Mouse (Mus musculus): ENCODE data around the gene Syngr2. TPM values are rescaled to one million over a fixed set of nuclear protein-coding genes. Genes with fewer than 3 reads are reported as not detected.

Syngr2 gene
- polyA plus RNA-seq, 1 experiment from 2014 or later: 30.4 TPM

DNA sequence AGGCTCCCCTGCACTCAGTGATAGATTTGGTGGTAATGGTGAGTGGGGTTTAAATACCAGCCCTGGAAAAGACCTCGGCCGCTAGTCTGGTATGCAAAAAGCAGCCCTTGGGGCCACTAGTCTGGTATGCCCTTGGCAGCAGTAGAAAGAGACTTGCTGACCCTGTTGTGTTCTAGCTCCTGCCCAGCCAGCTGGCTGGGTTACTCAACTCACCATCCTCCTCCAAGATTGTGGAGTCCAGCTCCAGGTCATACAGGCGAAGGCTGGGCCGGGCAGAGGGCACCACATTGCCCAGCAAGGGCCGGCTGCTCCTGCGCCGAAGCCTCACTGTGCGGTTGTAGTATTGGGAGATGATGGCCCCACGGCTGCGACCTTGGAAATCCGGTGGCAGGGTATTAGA lies 31.4 kb upstream of the Syngr2 start:
- no peak for ATAC-seq (replicated peaks; ENCODE audit: insufficient number of reproducible peaks, low FRiP score, low TSS enrichment, low read depth)
- H3K4me1 ChIP-seq (ENCODE audit: control insufficient read depth, insufficient read depth, low read length): peaks cover 12% of the 10 kb centered on the region

DNA sequence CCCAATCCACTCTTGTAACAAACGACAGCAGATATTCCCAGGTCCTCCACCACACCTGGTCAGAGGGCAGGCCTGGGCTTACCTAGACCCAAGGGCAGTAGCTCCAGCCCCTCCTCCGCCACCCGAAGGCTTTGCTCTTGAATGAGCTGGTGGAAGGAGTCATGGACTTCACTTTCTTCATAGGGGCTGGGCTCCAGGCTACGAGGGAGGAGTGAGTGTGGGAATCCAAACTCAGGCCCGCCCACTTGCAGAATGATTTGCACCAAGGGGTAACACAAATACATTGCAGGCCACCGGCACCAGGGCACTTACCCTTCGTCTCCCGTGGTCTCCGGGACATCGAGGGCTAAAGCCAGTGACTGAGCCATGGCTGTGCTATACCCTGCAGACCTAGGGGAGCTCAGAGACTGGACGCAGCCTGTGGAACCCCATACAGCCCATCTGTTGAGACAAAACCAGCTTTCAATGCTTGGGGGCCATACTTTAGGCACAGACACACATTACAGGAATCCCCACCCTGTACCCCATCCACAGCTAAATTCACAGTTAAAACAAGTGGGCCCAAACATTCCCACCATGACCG lies 30.5 kb upstream of the Syngr2 start:
- no peaks in the 10 kb centered on the region for H3K9me3 ChIP-seq (replicated peaks; ENCODE audit: control insufficient read depth, low read length)
- peak overlapping the region; percentile 39 for H3K4me3 ChIP-seq (ENCODE audit: low read depth, low read length)
- DNase-seq (ENCODE audit: low spot score) (no peak), ATAC-seq (replicated peaks; ENCODE audit: insufficient number of reproducible peaks, low FRiP score, low TSS enrichment, low read depth) (no peak)
- WGBS: 56% methylated on average over 12 of the region's 12 CpGs
- peak overlapping the region; percentile 72 for H3K9ac ChIP-seq (replicated peaks; ENCODE audit: low read length)
- H3K27ac ChIP-seq (replicated peaks; ENCODE audit: low read depth, low read length): 0 out of 2 replicates have a peak overlapping the region, but pooled peaks have one; percentile 47
- peaks cover 5% of the 10 kb centered on the region for H3K27me3 ChIP-seq (ENCODE audit: control insufficient read depth, insufficient read depth, low read length)
- H3K4me2 ChIP-seq (ENCODE audit: low read depth, low read length): peak overlapping the region; percentile 81
- H3K36me3 ChIP-seq (replicated peaks; ENCODE audit: control insufficient read depth, insufficient read depth, low read depth, low read length): no peaks in the 10 kb centered on the region
- peaks cover 12% of the 10 kb centered on the region for H3K4me1 ChIP-seq (ENCODE audit: control insufficient read depth, insufficient read depth, low read length)

More for the DNA sequence above, 31.4 kb upstream of the Syngr2 start:
- no peak overlapping the region for H3K4me2 ChIP-seq (ENCODE audit: low read depth, low read length)
- H3K9ac ChIP-seq (replicated peaks; ENCODE audit: low read length): no peak overlapping the region
- peaks cover 5% of the 10 kb centered on the region for H3K27me3 ChIP-seq (ENCODE audit: control insufficient read depth, insufficient read depth, low read length)
- H3K36me3 ChIP-seq (replicated peaks; ENCODE audit: control insufficient read depth, insufficient read depth, low read depth, low read length): no peaks in the 10 kb centered on the region
- no peak overlapping the region for H3K4me3 ChIP-seq (ENCODE audit: low read depth, low read length)
- WGBS: 92% methylated on average over 11 of the region's 11 CpGs
- no peaks in the 10 kb centered on the region for H3K9me3 ChIP-seq (replicated peaks; ENCODE audit: control insufficient read depth, low read length)
- no peak for DNase-seq (ENCODE audit: low spot score)
- no peak overlapping the region for H3K27ac ChIP-seq (replicated peaks; ENCODE audit: low read depth, low read length)

DNA sequence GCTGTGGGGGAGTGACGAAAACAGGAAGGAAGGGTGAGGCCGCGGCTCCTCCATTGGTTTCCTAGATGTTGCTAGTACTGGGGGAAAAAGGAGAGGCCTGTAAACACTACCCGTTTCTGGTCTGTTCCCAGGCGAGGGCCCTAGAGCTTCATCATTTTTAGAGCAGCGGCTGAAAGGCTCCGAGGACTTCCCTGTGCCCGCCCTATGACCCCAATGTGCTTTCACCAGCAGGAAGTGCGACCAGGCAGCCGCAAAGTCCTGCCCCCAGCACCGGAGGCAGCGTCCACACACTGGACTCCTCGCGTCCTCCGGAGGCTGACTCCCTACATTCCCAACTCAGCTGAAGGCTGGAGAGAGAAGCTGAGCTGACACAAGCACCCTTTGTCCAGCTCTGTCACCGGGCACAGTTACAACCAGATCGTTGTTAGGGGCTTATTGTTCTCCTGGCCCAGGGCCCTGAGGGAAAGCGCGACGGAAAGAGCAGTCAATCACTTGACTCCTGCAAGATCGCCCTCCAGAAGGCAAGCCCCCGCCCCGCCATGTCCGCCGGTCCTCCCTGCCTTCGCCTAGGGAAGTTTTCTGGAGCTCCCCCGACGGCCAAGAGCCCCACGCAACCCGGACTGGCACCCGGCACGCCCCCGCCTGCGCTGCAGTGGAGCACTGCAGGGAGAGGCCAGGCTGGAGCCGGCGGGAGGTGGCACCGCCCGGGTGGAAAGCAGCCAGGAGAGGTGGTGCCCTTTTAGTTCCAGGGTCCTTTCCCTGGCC lies 29.9 kb upstream of the Syngr2 start:
- peaks cover 5% of the 10 kb centered on the region for H3K27me3 ChIP-seq (ENCODE audit: control insufficient read depth, insufficient read depth, low read length)
- H3K9me3 ChIP-seq (replicated peaks; ENCODE audit: control insufficient read depth, low read length): no peaks in the 10 kb centered on the region
- H3K36me3 ChIP-seq (replicated peaks; ENCODE audit: control insufficient read depth, insufficient read depth, low read depth, low read length): no peaks in the 10 kb centered on the region
- 2% methylated on average over 36 of the region's 38 CpGs for WGBS
- H3K9ac ChIP-seq (replicated peaks; ENCODE audit: low read length): peak overlapping the region; percentile 72
- DNase-seq (ENCODE audit: low spot score): peak; percentile 64
- peak; percentile 9; the same call in 1 of the 2 replicates for ATAC-seq (replicated peaks; ENCODE audit: insufficient number of reproducible peaks, low FRiP score, low TSS enrichment, low read depth)
- peak overlapping the region; percentile 81 for H3K4me2 ChIP-seq (ENCODE audit: low read depth, low read length)
- peaks cover 12% of the 10 kb centered on the region for H3K4me1 ChIP-seq (ENCODE audit: control insufficient read depth, insufficient read depth, low read length)
- H3K4me3 ChIP-seq (ENCODE audit: low read depth, low read length): peak overlapping the region; percentile 39
- H3K27ac ChIP-seq (replicated peaks; ENCODE audit: low read depth, low read length): peak overlapping the region; percentile 62

DNA sequence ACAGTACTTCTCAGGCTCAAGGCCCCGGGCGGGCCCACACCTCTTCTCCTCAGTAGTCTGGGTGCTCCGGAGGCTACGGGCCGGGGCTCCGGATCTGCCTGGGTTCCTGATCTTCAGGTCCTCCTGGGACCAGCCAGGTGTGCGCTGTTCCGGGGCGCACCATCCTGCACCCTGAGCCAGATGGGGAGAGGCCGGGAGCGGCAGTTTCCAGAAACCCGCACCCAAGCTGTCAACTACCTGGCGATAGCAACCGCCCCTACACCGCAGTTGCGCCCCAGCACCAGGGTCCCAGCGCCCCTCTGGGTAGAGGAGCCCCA lies 29.3 kb upstream of the Syngr2 start:
- under 1% methylated on average over 17 of the region's 17 CpGs for WGBS
- peaks cover 5% of the 10 kb centered on the region for H3K27me3 ChIP-seq (ENCODE audit: control insufficient read depth, insufficient read depth, low read length)
- ATAC-seq (replicated peaks; ENCODE audit: insufficient number of reproducible peaks, low FRiP score, low TSS enrichment, low read depth): no peak
- peaks cover 12% of the 10 kb centered on the region for H3K4me1 ChIP-seq (ENCODE audit: control insufficient read depth, insufficient read depth, low read length)
- no peaks in the 10 kb centered on the region for H3K36me3 ChIP-seq (replicated peaks; ENCODE audit: control insufficient read depth, insufficient read depth, low read depth, low read length)
- no peak for DNase-seq (ENCODE audit: low spot score)
- H3K4me2 ChIP-seq (ENCODE audit: low read depth, low read length): peak overlapping the region; percentile 81
- peak overlapping the region; percentile 62 for H3K27ac ChIP-seq (replicated peaks; ENCODE audit: low read depth, low read length)
- H3K4me3 ChIP-seq (ENCODE audit: low read depth, low read length): peak overlapping the region; percentile 39
- H3K9me3 ChIP-seq (replicated peaks; ENCODE audit: control insufficient read depth, low read length): no peaks in the 10 kb centered on the region
- peak overlapping the region; percentile 72 for H3K9ac ChIP-seq (replicated peaks; ENCODE audit: low read length)

DNA sequence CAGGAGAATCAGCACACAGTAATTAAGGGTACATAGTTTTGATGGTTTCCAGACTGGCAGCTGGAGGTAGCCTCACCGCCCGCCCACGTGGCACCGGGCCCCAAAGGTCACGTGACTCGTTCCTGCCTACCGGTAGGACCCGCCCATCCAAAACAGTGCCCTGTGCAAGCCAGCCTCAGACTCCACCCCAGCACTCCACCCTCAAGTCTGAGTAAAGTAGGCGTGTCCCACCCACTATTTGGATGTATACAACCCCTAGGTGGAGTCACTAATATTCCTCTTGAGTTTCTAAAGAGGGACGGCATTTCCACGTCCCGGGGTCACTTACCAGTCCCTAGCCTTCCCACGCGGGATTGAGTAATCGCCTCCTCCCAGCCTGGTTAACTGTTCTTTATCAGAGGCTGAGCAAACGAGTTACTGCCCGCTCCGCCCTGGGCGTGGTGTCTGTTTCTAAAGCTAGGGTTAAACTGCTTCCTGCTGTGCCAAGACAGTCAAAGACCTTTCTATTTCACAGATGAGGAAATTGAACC lies 28.8 kb upstream of the Syngr2 start:
- Histone ChIP-seq H3K4me3 (ENCODE audit: low read depth, low read length) (peak overlapping the region; percentile 39), H3K9ac (replicated peaks; ENCODE audit: low read length) (peak overlapping the region; percentile 72; the same call in 1 of the 2 replicates), H3K27ac (replicated peaks; ENCODE audit: low read depth, low read length) (peak overlapping the region; percentile 62; the same call in 1 of the 2 replicates), H3K9me3 (replicated peaks; ENCODE audit: control insufficient read depth, low read length) (no peaks in the 10 kb centered on the region), H3K4me1 (ENCODE audit: control insufficient read depth, insufficient read depth, low read length) (peaks cover 12% of the 10 kb centered on the region), H3K27me3 (ENCODE audit: control insufficient read depth, insufficient read depth, low read length) (peaks cover 5% of the 10 kb centered on the region), H3K36me3 (replicated peaks; ENCODE audit: control insufficient read depth, insufficient read depth, low read depth, low read length) (no peaks in the 10 kb centered on the region), H3K4me2 (ENCODE audit: low read depth, low read length) (peak overlapping the region; percentile 81)
- 1% methylated on average over 19 of the region's 19 CpGs for WGBS
- DNase-seq (ENCODE audit: low spot score) (peak; percentile 90), ATAC-seq (replicated peaks; ENCODE audit: insufficient number of reproducible peaks, low FRiP score, low TSS enrichment, low read depth) (peak; percentile 42; the same call in 1 of the 2 replicates)

DNA sequence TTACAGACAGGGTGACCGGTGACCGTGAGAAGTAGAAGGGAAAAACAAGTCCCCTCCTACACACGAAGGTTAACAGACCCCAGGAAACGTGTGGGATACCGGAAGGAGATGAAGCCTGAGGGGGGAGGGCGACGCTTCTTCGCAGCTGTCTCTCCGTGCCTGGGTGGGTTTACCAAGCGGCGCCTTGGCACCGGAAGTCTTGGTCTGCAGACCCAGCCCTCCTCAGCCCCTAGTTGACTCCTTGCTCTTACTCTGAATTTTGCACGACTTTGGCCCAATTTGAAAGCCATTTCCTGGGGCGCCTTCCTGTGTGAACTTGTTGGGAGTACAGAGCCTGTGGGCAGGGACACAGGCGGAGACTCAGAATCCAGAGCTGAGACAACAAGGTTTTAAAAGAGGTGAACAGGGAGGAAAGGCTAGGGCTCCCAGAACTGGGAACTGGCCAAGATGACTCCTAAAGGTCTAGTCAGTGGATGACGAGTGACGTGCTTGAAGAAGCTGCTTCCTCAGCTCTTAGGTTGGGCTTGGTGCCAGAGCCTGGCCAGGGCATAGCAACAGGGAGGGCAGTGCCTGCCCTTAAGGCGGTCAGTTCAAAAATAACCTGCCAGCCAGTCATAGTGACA lies 28.2 kb upstream of the Syngr2 start:
- Histone ChIP-seq H3K27me3 (ENCODE audit: control insufficient read depth, insufficient read depth, low read length) (peaks cover 5% of the 10 kb centered on the region), H3K27ac (replicated peaks; ENCODE audit: low read depth, low read length) (peak overlapping the region; percentile 31; the same call in 1 of the 2 replicates), H3K9me3 (replicated peaks; ENCODE audit: control insufficient read depth, low read length) (no peaks in the 10 kb centered on the region), H3K9ac (replicated peaks; ENCODE audit: low read length) (no peak overlapping the region), H3K4me3 (ENCODE audit: low read depth, low read length) (peak overlapping the region; percentile 1; the same call in 1 of the 2 replicates), H3K4me2 (ENCODE audit: low read depth, low read length) (peak overlapping the region; percentile 81), H3K36me3 (replicated peaks; ENCODE audit: control insufficient read depth, insufficient read depth, low read depth, low read length) (no peaks in the 10 kb centered on the region), H3K4me1 (ENCODE audit: control insufficient read depth, insufficient read depth, low read length) (peaks cover 12% of the 10 kb centered on the region)
- DNase-seq (ENCODE audit: low spot score) (no peak), ATAC-seq (replicated peaks; ENCODE audit: insufficient number of reproducible peaks, low FRiP score, low TSS enrichment, low read depth) (no peak)
- WGBS: 17% methylated on average over 18 of the region's 18 CpGs

DNA sequence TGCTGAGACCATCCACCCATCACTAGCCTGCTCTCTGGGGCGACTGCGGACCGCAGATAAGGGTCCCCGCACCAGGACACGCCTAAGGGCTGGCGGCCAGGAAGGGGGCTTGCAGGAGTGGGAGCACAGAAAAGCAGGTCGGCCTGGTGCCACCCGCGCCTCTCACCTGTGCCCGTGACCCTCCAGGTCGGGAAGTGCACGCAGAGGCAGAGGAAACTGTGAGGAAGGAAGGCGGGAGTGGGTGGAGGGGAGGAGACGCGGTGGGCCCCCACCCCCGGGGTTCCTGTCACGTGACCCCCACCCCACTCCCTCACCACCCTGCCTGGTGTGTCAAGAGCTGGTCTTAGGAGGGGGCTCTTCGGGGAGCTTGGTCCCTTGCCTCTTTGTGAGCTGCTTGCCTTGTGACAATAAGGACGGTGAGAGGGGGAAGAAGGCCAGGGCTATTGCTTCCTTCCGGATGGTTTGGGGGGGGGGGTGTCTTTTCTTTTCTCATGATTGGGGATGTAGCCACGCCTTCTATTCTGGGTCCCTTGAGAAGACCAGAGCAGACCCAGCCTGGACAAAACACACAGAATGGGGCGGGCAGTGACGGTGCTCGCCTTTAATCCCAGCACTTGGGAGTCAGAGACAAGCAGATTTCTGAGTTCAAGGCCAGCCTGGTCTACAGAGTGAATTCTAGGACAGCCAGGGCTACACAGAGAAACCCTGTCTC lies 27.3 kb upstream of the Syngr2 start, which contains the start of the genes Tmc8 and Tmc6:
Tmc8 (plus strand) TSS at position 84 of the 712 bp plus-strand sequence.
Tmc6 (minus strand) TSS at position 206 of the 712 bp plus-strand sequence.
- 40% methylated on average over 24 of the region's 24 CpGs for WGBS
- peaks cover 12% of the 10 kb centered on the region for H3K4me1 ChIP-seq (ENCODE audit: control insufficient read depth, insufficient read depth, low read length)

More for the DNA sequence above, 27.3 kb upstream of the Syngr2 start, which contains the start of the genes Tmc8 and Tmc6:
- H3K4me2 ChIP-seq (ENCODE audit: low read depth, low read length): peak within 1 kb of the TSS; percentile 81
- peak within 1 kb of the TSS; percentile 42; the same call in 1 of the 2 replicates for H3K9ac ChIP-seq (replicated peaks; ENCODE audit: low read length)
- H3K27me3 ChIP-seq (ENCODE audit: control insufficient read depth, insufficient read depth, low read length): peaks cover 5% of the 10 kb centered on the region
- H3K27ac ChIP-seq (replicated peaks; ENCODE audit: low read depth, low read length): peak within 1 kb of the TSS; percentile 31; the same call in 1 of the 2 replicates
- H3K4me3 ChIP-seq (ENCODE audit: low read depth, low read length): peak within 1 kb of the TSS; percentile 28
- DNase-seq (ENCODE audit: low spot score) (no peak), ATAC-seq (replicated peaks; ENCODE audit: insufficient number of reproducible peaks, low FRiP score, low TSS enrichment, low read depth) (no peak)
- H3K36me3 ChIP-seq (replicated peaks; ENCODE audit: control insufficient read depth, insufficient read depth, low read depth, low read length): no peaks in the 10 kb centered on the region
- H3K9me3 ChIP-seq (replicated peaks; ENCODE audit: control insufficient read depth, low read length): no peaks in the 10 kb centered on the region

Data from embryonic facial prominence, embryonic 11.5 days (tissue).